Mouse (Mus musculus) liver, embryonic 15.5 days (tissue): Measurements from ENCODE around the gene Katnbl1. TPM values are rescaled to one million over a fixed set of nuclear protein-coding genes. Genes with fewer than 3 reads are reported as not detected.
A peak's percentile ranks its signal among the peaks of the same experiment; 100 is the strongest.
"Not testable (repeated sequence)": the region's sequence is repeated elsewhere in the genome, so short reads cannot be mapped to it uniquely, and the experiment has no call there.

Source experiments
- ATAC-seq: fragments of 200-750 bp; cut with Nextera tagmentation; 2 replicates; pipeline ENCODE4 v1.8.0; 2017; ENCODE audit warnings: moderate number of reproducible peaks, mild to moderate bottlenecking, moderate library complexity; ENCODE audit not compliant: insufficient read depth
- H3K27ac ChIP-seq: fragments of 300-500 bp; sonication (generic); replicated peaks from 2 replicates; pipeline ENCODE4 v1.5.1; 2015; ENCODE audit warnings: mild to moderate bottlenecking, inconsistent platforms
- H3K27me3 ChIP-seq: fragments of 300-500 bp; sonication (generic); 2 replicates; pipeline ENCODE4 v1.6.1; 2015; ENCODE audit warnings: mild to moderate bottlenecking, inconsistent platforms
- H3K36me3 ChIP-seq: fragments of 300-500 bp; sonication (generic); replicated peaks from 2 replicates; pipeline ENCODE4 v1.6.1; 2015; ENCODE audit warnings: moderate library complexity, mild to moderate bottlenecking, inconsistent platforms
- H3K4me1 ChIP-seq: fragments of 300-500 bp; sonication (generic); replicated peaks from 2 replicates; pipeline ENCODE4 v1.6.1; 2015; ENCODE audit warnings: inconsistent platforms
- H3K4me2 ChIP-seq: fragments of 300-500 bp; sonication (generic); 2 replicates; pipeline ENCODE4 v1.6.1; 2015; ENCODE audit warnings: moderate library complexity, mild to moderate bottlenecking, inconsistent platforms
- H3K4me3 ChIP-seq: fragments of 300-500 bp; sonication (generic); replicated peaks from 2 replicates; pipeline ENCODE4 v1.5.1; 2015; ENCODE audit warnings: mild to moderate bottlenecking, inconsistent platforms
- H3K9ac ChIP-seq: fragments of 300-500 bp; sonication (generic); 2 replicates; pipeline ENCODE4 v1.6.1; 2015; ENCODE audit warnings: moderate library complexity, mild to moderate bottlenecking, inconsistent platforms
- H3K9me3 ChIP-seq: fragments of 300-500 bp; sonication (generic); replicated peaks from 2 replicates; pipeline ENCODE4 v1.6.1; 2016; ENCODE audit warnings: inconsistent platforms
- WGBS: fragments of 180-500 bp; shearing (Covaris S2); methylation state at CpG from one replicate; pipeline ENCODE4 v1.1.7; 2015; ENCODE audit warnings: mixed read lengths; ENCODE audit not compliant: insufficient replicate concordance; 5-methylcytosine and 5-hydroxymethylcytosine counted together
- polyA plus RNA-seq: library from polyadenylated mRNA; unstranded; fragments of >200 nt; fragmentation: Nextera tagmentation; extraction: Ambion mirVana; gene quantifications from 2 replicates; pipeline ENCODE4 v1.2.1, GENCODE M21; 2015

The Katnbl1 gene
- polyA plus RNA-seq, 1 experiment from 2014 or later, result 17.1 TPM

GRCm38 (mm10) chr2:112396649-112397048, 17.6 kb downstream of the Katnbl1 start:
- no peaks in the 10 kb centered on the region for H3K9me3 ChIP-seq
- no peak overlapping the region for H3K4me3 ChIP-seq
- H3K9ac ChIP-seq, result no peak overlapping the region
- ATAC-seq, result no peak
- H3K27ac ChIP-seq, result 0 out of 2 replicates have a peak overlapping the region, but pooled peaks have one; percentile 19
- H3K27me3 ChIP-seq, result no peaks in the 10 kb centered on the region
- WGBS, result 15% methylated on average over 1 of the region's 1 CpGs
- H3K4me1 ChIP-seq, result peaks cover 15% of the 10 kb centered on the region
- H3K4me2 ChIP-seq, result no peak overlapping the region
- no peaks in the 10 kb centered on the region for H3K36me3 ChIP-seq

GRCm38 (mm10) chr2:112407030-112407429, 28.0 kb downstream of the Katnbl1 start:
- Histone ChIP-seq H3K36me3 (peaks cover 35% of the 10 kb centered on the region), H3K9ac (no peak overlapping the region), H3K27ac (no peak overlapping the region), H3K27me3 (no peaks in the 10 kb centered on the region), H3K9me3 (no peaks in the 10 kb centered on the region), H3K4me1 (no peaks in the 10 kb centered on the region), H3K4me2 (no peak overlapping the region), H3K4me3 (no peak overlapping the region)
- 82% methylated on average over 3 of the region's 3 CpGs for WGBS
- no peak for ATAC-seq

- no peak for ATAC-seq
- no peak overlapping the region for H3K4me3 ChIP-seq
- H3K4me2 ChIP-seq, result no peak overlapping the region
- H3K9ac ChIP-seq, result no peak overlapping the region
- 22% methylated on average over 3 of the region's 3 CpGs for WGBS
- 0 out of 2 replicates have a peak, but pooled peaks cover 3% of the 10 kb centered on the region for H3K4me1 ChIP-seq
- no peak overlapping the region for H3K27ac ChIP-seq
- no peaks in the 10 kb centered on the region for H3K36me3 ChIP-seq
- no peaks in the 10 kb centered on the region for H3K27me3 ChIP-seq
- no peaks in the 10 kb centered on the region for H3K9me3 ChIP-seq
These were observed 46.3 kb downstream of the Katnbl1 start for GRCm38 (mm10) chr2:112425308-112425707.

GRCm38 (mm10) chr2:112428534-112428933, 49.5 kb downstream of the Katnbl1 start:
- not testable (repeated sequence) for H3K9ac ChIP-seq, ATAC-seq, H3K9me3 ChIP-seq, H3K4me2 ChIP-seq, H3K27ac ChIP-seq, H3K36me3 ChIP-seq, H3K4me1 ChIP-seq, H3K4me3 ChIP-seq, H3K27me3 ChIP-seq
- WGBS, result 61% methylated on average over 3 of the region's 3 CpGs

GRCm38 (mm10) chr2:112429665-112430064, 50.7 kb downstream of the Katnbl1 start:
- Histone ChIP-seq H3K27ac (no peak overlapping the region), H3K4me3 (no peak overlapping the region), H3K4me2 (no peak overlapping the region), H3K9ac (no peak overlapping the region), H3K4me1 (peaks cover 7% of the 10 kb centered on the region), H3K36me3 (no peaks in the 10 kb centered on the region), H3K27me3 (no peaks in the 10 kb centered on the region), H3K9me3 (no peaks in the 10 kb centered on the region)
- no peak for ATAC-seq
- WGBS, result 61% methylated on average over 4 of the region's 4 CpGs

- Histone ChIP-seq H3K4me1 (peaks cover 4% of the 10 kb centered on the region), H3K4me3 (no peak overlapping the region), H3K36me3 (no peaks in the 10 kb centered on the region), H3K9ac (no peak overlapping the region), H3K9me3 (no peaks in the 10 kb centered on the region), H3K27me3 (no peaks in the 10 kb centered on the region), H3K4me2 (no peak overlapping the region), H3K27ac (no peak overlapping the region)
- 38% methylated on average over 5 of the region's 5 CpGs for WGBS
- ATAC-seq, result no peak
These were observed 51.4 kb downstream of the Katnbl1 start for GRCm38 (mm10) chr2:112430403-112430802.

GRCm38 (mm10) chr2:112432523-112432922, 53.5 kb downstream of the Katnbl1 start:
- no peak for ATAC-seq
- Histone ChIP-seq H3K9me3 (no peaks in the 10 kb centered on the region), H3K4me3 (no peak overlapping the region), H3K27ac (no peak overlapping the region), H3K36me3 (no peaks in the 10 kb centered on the region), H3K4me2 (no peak overlapping the region), H3K27me3 (no peaks in the 10 kb centered on the region), H3K9ac (no peak overlapping the region), H3K4me1 (peaks cover 4% of the 10 kb centered on the region)
- 67% methylated on average over 2 of the region's 2 CpGs for WGBS

GRCm38 (mm10) chr2:112433359-112433758, 54.3 kb downstream of the Katnbl1 start:
- Histone ChIP-seq H3K4me3 (no peak overlapping the region), H3K27ac (no peak overlapping the region), H3K9me3 (no peaks in the 10 kb centered on the region), H3K36me3 (no peaks in the 10 kb centered on the region), H3K9ac (no peak overlapping the region), H3K4me2 (no peak overlapping the region), H3K27me3 (no peaks in the 10 kb centered on the region), H3K4me1 (peaks cover 4% of the 10 kb centered on the region)
- WGBS, result 52% methylated on average over 2 of the region's 2 CpGs
- no peak for ATAC-seq

GRCm38 (mm10) chr2:112436292-112436691, 57.3 kb downstream of the Katnbl1 start:
- H3K4me1 ChIP-seq, result peaks cover 4% of the 10 kb centered on the region
- no peak overlapping the region for H3K4me3 ChIP-seq
- H3K9me3 ChIP-seq, result no peaks in the 10 kb centered on the region
- H3K27me3 ChIP-seq, result no peaks in the 10 kb centered on the region
- ATAC-seq, result no peak
- H3K36me3 ChIP-seq, result no peaks in the 10 kb centered on the region
- no peak overlapping the region for H3K27ac ChIP-seq
- 66% methylated on average over 4 of the region's 4 CpGs for WGBS
- H3K4me2 ChIP-seq, result no peak overlapping the region
- no peak overlapping the region for H3K9ac ChIP-seq

- no peaks in the 10 kb centered on the region for H3K9me3 ChIP-seq
These were observed 58.6 kb downstream of the Katnbl1 start for GRCm38 (mm10) chr2:112437589-112437988.

GRCm38 (mm10) chr2:112443491-112443890, 64.5 kb downstream of the Katnbl1 start:
- no peaks in the 10 kb centered on the region for H3K27me3 ChIP-seq
- ATAC-seq, result no peak
- H3K4me2 ChIP-seq, result no peak overlapping the region
- no peak overlapping the region for H3K4me3 ChIP-seq
- H3K27ac ChIP-seq, result no peak overlapping the region
- WGBS, result 49% methylated on average over 2 of the region's 2 CpGs
- H3K4me1 ChIP-seq, result no peaks in the 10 kb centered on the region
- no peak overlapping the region for H3K9ac ChIP-seq
- H3K36me3 ChIP-seq, result no peaks in the 10 kb centered on the region
- no peaks in the 10 kb centered on the region for H3K9me3 ChIP-seq

More at GRCm38 (mm10) chr2:112437589-112437988, 58.6 kb downstream of the Katnbl1 start:
- Histone ChIP-seq H3K27ac (no peak overlapping the region), H3K4me1 (peaks cover 4% of the 10 kb centered on the region), H3K36me3 (no peaks in the 10 kb centered on the region), H3K9ac (no peak overlapping the region), H3K27me3 (no peaks in the 10 kb centered on the region), H3K4me2 (no peak overlapping the region), H3K4me3 (no peak overlapping the region)
- no peak for ATAC-seq
- 59% methylated on average over 2 of the region's 2 CpGs for WGBS

GRCm38 (mm10) chr2:112445511-112445910, 66.5 kb downstream of the Katnbl1 start:
- Histone ChIP-seq H3K9me3 (no peaks in the 10 kb centered on the region), H3K9ac (no peak overlapping the region), H3K4me2 (no peak overlapping the region), H3K27ac (no peak overlapping the region), H3K4me3 (no peak overlapping the region), H3K4me1 (no peaks in the 10 kb centered on the region), H3K36me3 (no peaks in the 10 kb centered on the region), H3K27me3 (no peaks in the 10 kb centered on the region)
- no peak for ATAC-seq
